Mouse (Mus musculus) kidney, postnatal 36 days (tissue): ENCODE data around the gene Gspt1.
"Not testable (repeated sequence)": the region's sequence is repeated elsewhere in the genome, so short reads cannot be mapped to it uniquely, and the experiment has no call there.

Source experiments
- DNase-seq, 2 experiments: peaks; one replicate each; pipeline ENCODE4 v3.0.0; 2021 to 2022; ENCODE audit warnings: mixed read lengths in 2 of 2

The Gspt1 gene

DNA sequence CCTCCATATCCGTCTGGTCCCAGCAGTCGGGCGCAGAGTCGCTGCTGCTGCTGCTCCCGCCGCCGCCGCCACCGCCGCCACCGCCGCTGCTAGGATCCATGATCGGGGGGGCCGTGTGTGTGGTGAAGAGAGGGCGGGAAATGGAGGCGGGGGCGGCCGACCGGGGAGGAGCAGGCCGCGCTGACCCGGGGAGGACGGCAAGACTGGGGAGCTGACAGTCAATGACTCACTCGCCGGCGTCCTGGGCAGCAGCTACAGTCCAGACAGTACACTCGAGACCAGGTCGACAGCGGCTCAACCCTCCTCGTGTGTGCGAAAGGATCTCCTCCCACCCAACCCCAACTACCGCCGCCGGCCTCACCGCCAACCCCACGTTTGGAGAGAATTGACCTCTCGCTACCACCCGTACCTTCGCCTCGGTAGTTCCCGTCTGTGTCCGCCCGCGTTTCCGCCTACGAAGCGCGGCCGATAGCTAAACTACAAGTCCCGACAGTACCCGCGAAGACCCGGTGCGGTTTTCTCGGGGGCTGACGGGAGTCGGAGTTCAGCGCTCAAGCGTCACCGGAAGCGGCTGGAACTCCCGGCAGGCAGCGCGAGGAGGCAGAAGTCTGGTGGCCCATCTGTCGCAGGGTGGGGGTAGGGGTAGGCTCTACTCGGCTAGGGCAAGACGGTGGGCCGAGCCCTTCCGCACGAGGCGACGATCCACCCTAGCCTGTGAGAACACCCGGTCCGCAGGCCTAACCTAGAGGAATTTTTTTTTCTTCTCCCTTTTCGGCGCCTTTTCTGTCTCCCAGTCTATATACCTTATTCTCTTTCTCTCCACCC lies at the start of gene Gspt1:
TSS of gene Gspt1 (minus strand) at position 428 of the 825 bp plus-strand sequence.
- peak; percentile 98 to 99 for DNase-seq

- DNase-seq: no peak
Measured at GRCm38 (mm10) chr16:11303741-11304140, 49.6 kb upstream of the Gspt1 start.

DNA sequence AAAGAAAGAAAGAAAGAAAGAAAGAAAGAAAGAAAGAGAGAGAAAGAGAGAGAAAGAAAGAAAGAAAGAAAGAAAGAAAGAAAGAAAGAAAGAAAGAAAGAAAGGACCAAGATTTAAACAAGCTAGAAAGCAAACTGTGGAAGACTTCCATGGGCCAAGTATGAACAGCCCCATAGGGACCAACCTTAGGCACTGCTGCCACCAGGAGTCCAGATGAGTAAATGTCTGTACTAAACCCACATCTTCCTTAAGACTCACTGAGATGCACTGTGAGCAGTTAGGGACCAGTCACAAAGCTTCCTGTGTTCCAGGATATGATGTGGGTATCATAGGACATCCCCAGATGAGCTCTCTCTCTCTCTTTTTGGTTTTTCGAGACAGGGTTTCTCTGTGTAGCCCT lies 43.6 kb upstream of the Gspt1 start:
- DNase-seq: peak; percentile 43 to 71

DNA sequence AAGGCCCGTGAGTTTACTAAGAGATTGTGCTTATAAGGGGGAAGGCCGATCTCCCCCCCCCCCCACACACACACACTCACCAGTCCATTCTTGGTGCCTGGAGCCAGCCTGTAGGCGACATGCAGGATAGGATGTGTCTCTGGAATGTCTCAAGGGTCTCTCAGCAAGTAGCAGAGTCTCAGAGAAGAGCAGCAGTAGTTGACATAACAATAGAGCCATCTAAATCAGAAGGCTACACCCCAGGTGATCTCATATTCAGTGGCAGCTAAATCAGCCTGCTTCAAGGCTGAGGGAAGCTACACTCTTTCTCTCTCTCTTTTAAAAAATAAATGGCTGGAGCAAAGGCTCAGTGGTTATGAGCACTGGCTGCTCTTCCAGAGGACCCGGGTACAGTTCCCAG lies 41.5 kb upstream of the Gspt1 start:
- not testable (repeated sequence) for DNase-seq

- DNase-seq: not testable (repeated sequence)
Measured at GRCm38 (mm10) chr16:11288873-11289272, 34.7 kb upstream of the Gspt1 start.

DNA sequence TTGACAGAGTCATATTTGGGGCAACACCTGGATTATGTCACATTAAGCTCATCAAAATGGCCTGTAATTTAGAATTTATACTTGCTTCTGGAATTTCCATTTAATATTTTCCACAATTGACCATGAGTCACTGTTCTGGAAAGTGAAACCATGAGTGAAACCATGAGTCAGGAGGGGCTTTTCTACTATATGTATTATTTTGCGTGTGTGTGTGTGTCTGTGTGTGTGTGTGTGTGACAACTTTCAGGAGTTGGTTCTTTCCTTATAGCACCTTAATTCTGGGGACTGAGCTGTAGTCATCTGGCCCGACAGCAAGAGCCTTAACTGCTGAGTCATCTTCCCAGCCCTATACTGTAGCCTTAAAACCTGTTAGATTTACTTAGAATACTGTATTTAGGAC lies 31.8 kb upstream of the Gspt1 start:
- no peak for DNase-seq

GRCm38 (mm10) chr16:11284881-11285280 lies 30.8 kb upstream of the Gspt1 start:
- DNase-seq: no peak

GRCm38 (mm10) chr16:11282655-11283232 lies 28.6 kb upstream of the Gspt1 start:
- peak; percentile 20 to 47 for DNase-seq

- no peak for DNase-seq
Measured at GRCm38 (mm10) chr16:11278778-11279177, 24.7 kb upstream of the Gspt1 start.

DNA sequence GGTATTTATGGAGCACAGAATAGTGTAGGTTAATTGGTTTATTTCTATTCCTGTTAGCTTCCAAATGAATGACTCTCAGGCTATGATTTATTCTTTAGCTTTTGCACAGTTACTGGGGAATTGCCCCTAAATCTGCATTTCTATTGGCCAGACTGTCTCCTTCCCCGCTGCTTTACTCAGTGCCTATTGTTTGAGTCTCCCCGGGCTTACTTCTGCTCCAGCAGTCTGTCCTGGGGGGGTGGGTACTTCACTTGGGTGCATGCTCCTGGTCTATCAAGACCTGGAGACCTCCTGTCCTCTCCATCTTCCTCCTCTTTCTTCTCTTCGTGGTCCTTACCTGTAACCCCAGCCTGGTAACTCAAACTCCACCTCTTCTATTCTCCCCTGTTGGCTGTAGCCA lies 22.8 kb upstream of the Gspt1 start:
- DNase-seq: no peak

DNA sequence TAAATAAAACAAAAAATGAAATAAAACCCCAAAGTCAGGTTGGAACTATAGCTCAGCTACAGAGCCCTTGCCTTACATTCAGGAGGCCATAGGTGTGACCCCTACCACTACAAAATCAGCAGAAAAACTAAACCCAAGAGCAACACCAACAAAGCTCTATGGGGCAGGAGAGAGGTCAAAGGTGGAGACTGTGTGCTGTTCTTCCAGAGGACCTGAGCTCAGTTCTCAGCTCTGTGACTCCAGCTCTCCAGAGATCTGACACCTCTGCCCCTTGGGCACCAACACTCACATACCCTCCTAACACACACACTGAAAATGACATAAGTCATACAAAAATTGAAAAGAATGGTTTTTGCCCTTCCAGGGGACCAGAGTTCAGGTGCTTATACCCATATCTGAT lies 16.9 kb upstream of the Gspt1 start:
- no peak for DNase-seq

- DNase-seq: no peak
Measured at GRCm38 (mm10) chr16:11270642-11271041, 16.5 kb upstream of the Gspt1 start.

DNA sequence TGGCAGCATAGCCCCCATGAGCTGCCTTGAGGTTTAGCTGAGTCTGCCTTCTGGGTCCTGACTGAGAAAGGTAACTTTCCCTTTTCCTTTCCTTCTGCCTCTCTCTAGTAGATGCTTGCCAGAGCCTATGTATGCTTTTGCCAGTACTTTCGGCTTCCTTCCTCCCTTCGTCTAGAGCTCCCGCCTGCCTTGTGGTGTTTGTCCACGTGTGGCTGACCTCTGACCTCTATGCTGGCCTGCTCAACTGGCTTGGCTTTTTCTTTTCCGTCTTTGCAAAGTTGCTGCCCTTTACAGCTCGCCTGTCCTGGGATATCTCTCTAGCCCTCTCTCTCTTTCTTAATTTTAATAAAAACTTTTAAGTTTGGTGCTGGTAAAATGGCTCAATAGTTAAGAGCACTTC lies 15.7 kb upstream of the Gspt1 start:
- peak; percentile 15 to 40 for DNase-seq

- peak; percentile 73 to 88 for DNase-seq
Measured at GRCm38 (mm10) chr16:11266556-11266955, 12.4 kb upstream of the Gspt1 start.

DNA sequence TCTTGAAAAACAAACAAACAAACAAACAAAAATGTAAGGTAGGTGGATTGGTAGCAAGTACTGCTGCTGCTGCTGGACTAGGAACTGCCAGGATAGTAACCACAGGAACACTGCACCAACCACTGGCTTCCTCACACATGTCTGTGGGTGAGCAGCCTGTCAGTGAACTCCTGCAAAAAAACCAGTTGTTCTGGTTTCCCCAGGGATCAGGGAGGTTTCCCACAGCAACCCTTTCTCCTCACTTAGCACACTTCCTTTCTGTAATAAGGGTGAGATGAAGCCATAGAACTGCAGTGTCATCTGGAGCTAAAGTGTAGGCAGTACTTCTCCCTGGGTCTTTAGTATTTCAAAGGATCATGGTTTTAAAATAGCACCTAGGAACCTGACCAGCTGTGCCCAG lies 9.1 kb upstream of the Gspt1 start:
- DNase-seq: peak in 1 of 2 experiments; percentile 4

GRCm38 (mm10) chr16:11254723-11255164 lies 619 bp upstream of the Gspt1 start:
- DNase-seq: no peak

DNA sequence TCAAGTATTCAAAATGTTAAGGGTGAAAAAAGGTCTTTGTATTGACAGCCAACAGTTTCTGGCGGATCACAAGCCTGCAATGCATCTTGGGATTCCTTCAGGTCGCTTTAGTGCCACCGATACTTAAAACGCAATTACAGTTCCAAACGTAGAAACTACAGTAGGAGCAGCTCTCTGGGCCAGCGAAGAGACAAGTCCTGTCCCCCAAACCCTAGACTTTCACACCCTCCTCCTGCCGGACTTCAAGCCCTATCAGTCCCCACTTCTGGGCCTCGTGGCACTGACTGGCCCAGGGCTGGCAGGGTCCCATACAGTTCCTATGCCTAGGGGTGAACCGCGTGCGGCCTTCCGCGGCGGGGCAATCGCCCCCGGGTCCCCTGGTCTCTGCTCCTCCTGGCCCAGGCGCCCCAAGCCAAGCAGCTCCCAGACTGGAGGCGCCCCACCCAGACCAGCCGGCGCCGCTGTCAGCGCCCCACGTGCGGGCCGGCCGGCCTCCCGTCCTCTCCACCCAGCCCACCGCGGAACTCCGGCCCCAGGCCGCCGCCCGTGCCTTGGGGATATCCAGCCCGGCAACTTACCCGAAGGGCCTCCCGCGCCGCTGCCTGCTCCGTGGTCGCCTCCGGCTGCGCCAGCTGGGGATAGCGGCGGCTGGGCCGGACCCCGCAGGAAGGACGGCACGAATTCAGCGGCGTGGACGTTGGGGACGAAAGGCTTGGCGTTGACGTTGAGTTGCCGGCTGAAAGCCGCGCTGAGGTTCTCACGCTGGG lies 877 bp downstream of the Gspt1 start:
- DNase-seq: peak; percentile 37 to 65

- DNase-seq: no peak
Measured at GRCm38 (mm10) chr16:11247791-11248190, 6.3 kb downstream of the Gspt1 start.

DNA sequence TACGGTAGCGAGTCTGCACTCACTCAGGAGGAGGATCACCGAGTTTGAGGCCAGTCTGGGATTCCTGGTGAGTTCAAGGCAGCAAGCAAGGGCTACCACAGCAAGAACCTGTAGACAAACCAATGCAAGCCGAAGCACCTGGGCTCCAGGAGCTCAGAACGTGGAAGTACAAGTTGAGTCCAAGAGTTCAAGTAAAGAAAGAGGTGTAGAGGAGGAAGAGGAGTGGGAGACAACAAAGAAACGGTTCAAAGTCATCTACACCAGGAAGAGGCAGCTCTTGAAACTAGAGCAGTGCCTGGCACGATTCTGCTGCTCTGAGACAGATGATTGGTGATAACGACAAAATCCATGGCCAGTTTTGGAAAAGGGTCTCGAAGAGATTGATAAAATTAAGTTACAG lies 8.4 kb downstream of the Gspt1 start:
- no peak for DNase-seq

- DNase-seq: peak in 1 of 2 experiments; percentile 10
Measured at GRCm38 (mm10) chr16:11242401-11242800, 11.7 kb downstream of the Gspt1 start.

GRCm38 (mm10) chr16:11217801-11218200 lies 36.3 kb downstream of the Gspt1 start:
- DNase-seq: no peak

GRCm38 (mm10) chr16:11203600-11204390 lies 50.3 kb downstream of the Gspt1 start:
- no peak for DNase-seq
